Mouse (Mus musculus) layer of hippocampus, adult 2 months (tissue): Measurements from ENCODE around the gene Sds. TPM values are rescaled to one million over a fixed set of nuclear protein-coding genes. Genes with fewer than 3 reads are reported as not detected.

ENCODE experiments used
- DNase-seq, 2 experiments: peaks; one replicate each; pipeline ENCODE4 v3.0.0; 2022; ENCODE audit warnings: low spot score in 2 of 2
- H3K27ac ChIP-seq: fragments of 200-600 bp; 2 replicates; pipeline ENCODE4 v1.8.1; 2022
- H3K4me3 ChIP-seq: fragments of 200-600 bp; 2 replicates; pipeline ENCODE4 v1.8.1; 2022; ENCODE audit warnings: mild to moderate bottlenecking
- CTCF ChIP-seq: fragments of 200-600 bp; conservative IDR thresholded peaks from 2 replicates; pipeline ENCODE4 v1.8.1; 2022; ENCODE audit warnings: antibody characterized with exemption, mild to moderate bottlenecking, moderate library complexity
- total RNA-seq, 2 experiments: library from RNA; stranded (reverse); gene quantifications; 2 replicates each; pipeline ENCODE4 v1.2.3; 2021

The Sds gene
- total RNA-seq, 2 experiments from 2014 or later: 0.31 TPM; not detected in 1

DNA sequence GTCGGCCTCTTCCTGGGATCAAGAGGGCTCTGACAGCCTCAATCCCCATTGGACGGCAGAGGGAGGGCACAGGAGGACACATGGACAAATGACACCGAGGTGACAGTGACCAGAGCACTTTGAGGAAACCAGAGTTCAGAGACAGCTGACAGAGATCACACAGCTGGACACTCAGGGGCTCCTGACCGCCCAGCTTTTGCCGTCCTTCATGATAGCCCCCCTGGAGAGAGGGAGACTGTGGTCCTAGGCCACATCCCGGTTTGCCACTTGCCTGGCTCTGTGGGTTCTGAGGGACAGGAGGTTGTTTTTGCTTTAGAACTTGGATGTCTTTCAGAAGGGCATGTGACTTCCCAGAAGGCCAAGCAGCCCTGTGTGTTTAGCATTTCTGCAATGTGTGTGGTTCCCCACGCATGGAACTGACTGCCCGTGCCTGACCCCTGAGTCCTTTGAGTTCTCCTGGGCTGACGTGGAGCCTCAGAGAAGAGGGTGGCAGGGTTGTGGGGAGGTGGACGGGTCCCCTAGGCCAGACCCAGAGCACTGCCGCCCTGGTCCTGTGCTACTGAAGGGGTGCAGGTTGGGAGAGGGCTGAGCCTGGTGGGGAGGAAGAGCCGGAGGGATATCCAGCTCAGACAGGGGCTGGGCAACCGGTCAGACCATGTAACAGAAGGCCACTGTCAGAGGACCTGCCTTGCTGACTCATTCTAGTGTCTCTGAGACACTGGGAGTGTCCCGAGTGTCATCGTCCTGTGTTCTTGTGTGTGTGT, 40.1 kb downstream of the Sds start:
- DNase-seq: no peak
- Histone ChIP-seq H3K27ac (peak overlapping the region; percentile 67; the same call in 1 of the 2 replicates), H3K4me3 (no peak overlapping the region)
- no peak for TF ChIP-seq CTCF

DNA sequence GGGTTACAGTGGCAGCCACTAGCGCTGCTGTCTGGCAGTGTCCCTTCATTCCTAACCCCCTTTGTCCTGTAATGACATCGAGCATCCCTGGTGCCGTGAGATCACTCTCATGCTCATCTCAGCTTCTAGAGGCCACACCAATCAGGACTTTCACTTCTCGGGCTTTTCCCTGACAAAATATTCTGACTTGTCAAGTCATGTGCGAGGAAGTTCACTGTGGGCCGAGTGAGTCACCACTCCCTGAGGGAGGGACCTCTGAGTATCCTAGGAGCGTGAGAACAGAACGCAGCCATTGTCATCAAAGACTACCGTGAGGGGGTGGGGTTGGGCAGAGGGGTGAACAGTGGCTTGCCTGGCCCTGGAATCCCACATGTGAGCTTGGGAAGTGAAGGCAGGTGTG, 41.2 kb downstream of the Sds start:
- H3K27ac ChIP-seq: no peak overlapping the region
- no peak overlapping the region for H3K4me3 ChIP-seq
- no peak for DNase-seq
- no peak for TF ChIP-seq CTCF

DNA sequence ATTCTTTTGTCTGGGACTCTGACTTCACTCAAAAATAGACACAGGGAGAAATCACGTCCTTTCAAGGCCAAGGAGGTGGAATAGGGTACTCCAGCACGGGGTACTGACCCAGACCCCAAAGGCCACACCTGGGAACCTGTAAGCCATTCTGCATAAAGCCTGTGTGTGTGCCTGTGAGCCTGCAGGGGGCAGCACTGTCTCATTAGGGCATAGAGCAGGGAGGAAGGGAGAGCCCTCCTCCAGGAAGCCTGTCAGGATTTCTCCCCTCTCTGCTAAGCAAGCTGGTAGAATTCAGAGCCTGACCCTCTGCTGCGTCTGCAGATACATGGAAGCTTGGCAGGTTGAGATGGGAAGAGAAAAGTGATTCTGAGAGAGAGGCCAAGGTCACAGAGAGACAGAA, 46.3 kb downstream of the Sds start:
- no peak overlapping the region for H3K27ac ChIP-seq
- peak; percentile 76 for TF ChIP-seq CTCF
- DNase-seq: no peak
- no peak overlapping the region for H3K4me3 ChIP-seq

DNA sequence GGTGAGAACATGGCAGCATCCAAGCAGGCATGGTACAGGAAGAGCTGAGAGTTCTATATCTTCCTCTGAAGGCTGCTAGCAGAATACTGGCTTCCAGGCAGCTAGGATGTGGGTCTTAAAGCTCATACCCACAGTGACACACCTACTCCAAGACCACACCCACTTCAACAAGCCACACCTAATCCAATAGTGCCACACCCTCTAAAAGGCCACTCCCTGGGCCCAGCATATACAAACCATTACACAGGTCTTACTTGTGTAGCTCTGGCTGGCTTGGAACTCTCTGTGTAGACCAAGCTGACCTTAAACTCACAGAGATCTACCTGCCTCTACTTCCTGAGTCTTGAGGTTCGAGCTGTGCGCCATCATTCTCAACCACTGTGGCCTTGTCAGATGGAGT, 48.4 kb downstream of the Sds start:
- DNase-seq: no peak
- Histone ChIP-seq H3K27ac (no peak overlapping the region), H3K4me3 (no peak overlapping the region)
- TF ChIP-seq CTCF: no peak

DNA sequence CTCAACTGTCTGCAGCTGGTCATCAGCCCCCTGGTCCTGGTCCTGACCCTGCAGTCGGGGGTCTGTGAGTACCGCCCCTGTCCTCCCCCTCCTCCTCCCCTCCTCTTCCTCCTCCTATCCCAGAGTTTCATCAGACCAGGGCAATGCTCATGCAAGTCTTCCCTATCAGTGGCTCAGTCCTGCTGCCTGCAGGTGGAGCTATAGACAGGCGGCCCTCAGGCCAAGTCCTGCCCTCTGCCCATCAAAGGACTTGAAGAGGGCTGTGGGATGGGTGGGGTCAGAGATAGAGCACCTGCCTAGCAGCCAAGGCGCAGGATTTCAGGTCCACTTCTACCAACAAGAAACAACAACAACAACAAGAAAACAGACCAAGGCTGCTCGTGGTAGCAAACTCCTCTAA, 49.4 kb downstream of the Sds start:
- no peak overlapping the region for H3K4me3 ChIP-seq
- TF ChIP-seq CTCF: peak; percentile 54
- no peak for DNase-seq
- no peak overlapping the region for H3K27ac ChIP-seq

DNA sequence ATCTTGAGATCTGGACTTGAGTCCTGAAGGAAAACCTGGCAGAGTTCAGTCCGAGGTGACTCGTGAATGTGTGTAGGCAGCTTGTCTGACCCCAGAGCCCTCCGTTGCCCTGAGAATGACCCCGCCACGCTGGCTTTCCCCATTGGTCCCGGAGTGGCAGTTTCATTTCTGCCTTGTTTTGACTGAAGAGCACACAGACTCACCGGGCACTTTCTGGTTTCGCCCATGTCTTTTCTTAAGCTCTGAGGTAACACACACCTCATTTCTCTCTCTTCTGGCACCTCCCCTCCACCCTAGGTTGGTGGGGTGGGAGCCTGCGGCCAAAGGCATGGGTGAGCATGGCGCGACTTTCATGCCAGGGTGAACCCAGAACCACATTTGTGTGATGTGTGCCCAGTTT, 50.0 kb downstream of the Sds start:
- Histone ChIP-seq H3K27ac (no peak overlapping the region), H3K4me3 (no peak overlapping the region)
- TF ChIP-seq CTCF: no peak
- DNase-seq: no peak

DNA sequence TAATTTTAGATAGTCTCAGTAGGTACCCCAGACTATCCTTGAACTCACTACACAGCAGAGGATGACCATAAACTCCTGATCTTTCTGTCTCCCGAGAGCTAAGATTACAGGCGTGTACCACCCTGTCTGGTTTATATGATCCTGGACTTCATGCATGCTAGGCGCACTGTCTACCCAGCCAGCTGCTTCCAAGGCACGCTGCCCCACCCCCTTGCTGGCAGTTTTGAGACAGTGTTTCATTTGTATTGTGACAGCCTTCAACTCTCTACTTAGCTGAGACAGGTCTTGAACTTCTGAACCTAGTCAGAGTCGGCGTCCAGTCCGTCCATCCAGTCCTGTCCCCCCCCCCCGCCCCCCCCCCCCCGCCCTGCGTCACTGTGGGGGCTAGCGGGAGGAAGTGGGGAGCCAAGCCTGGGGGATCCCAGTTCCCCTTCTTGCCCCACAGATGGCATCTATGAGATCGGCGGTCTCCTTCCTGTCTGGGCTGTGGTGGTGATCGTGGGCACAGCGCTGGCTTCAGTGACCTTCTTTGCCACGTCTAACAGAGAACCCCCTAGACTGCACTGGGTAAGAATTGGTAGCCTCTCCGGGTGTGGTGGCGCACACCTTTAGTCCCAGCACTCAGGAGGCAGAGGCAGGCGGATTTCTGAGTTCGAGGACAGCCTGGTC, 51.1 kb downstream of the Sds start:
- no peak for TF ChIP-seq CTCF
- no peak overlapping the region for H3K27ac ChIP-seq
- no peak for DNase-seq
- H3K4me3 ChIP-seq: no peak overlapping the region

DNA sequence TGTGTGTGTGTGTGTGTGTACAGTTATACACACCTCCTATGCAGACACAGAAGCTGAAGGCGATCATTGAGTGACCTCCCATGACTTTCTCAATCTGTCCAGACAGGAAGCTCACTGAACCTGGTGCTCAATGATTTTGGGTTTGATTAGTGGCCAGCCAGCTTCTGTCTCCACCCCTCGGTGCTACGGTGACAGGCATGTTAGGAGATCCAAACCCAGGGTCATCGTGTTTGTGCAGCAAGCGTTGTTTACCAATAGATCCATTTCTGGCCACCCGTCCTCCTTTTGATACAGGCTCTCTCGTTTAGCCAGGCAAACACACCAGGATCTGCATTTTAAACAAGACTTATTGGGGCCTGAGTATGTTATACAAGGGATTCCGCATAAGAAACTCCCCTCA, 55.3 kb downstream of the Sds start:
- TF ChIP-seq CTCF: no peak
- DNase-seq: no peak
- H3K4me3 ChIP-seq: no peak overlapping the region
- no peak overlapping the region for H3K27ac ChIP-seq

Other genes starting within 250 kb of the Sds start
- under 1 TPM in 1 of 2 experiments, not detected in 1; 0.36 TPM for gene Lhx5, start 44.8 kb upstream of the Sds start, total RNA-seq
- gene Sdsl, start 3.7 kb upstream of the Sds start, total RNA-seq: 1 to 10 TPM; 7.9 to 8.5 TPM
- 10 to 100 TPM; 62.6 to 66.0 TPM for gene Plbd2, start 27.1 kb downstream of the Sds start, total RNA-seq
- 10 to 100 TPM in 1 of 2 experiments, 1 to 10 TPM in 1; 8.7 to 12.1 TPM for gene Slc8b1, start 34.6 kb downstream of the Sds start, total RNA-seq
- 10 to 100 TPM; 34.8 to 40.8 TPM for gene Tpcn1, start 112.1 kb downstream of the Sds start, total RNA-seq
- 1 to 10 TPM in 1 of 2 experiments, under 1 TPM in 1; 1.00 to 1.2 TPM for gene Iqcd, start 112.5 kb downstream of the Sds start, total RNA-seq
- 10 to 100 TPM; 23.7 to 28.0 TPM for gene Rita1, start 136.1 kb downstream of the Sds start, total RNA-seq
- 10 to 100 TPM; 36.8 to 37.2 TPM for gene Ddx54, start 136.2 kb downstream of the Sds start, total RNA-seq
- under 1 TPM in 1 of 2 experiments, not detected in 1; 0.39 TPM for gene Cfap73, start 157.7 kb downstream of the Sds start, total RNA-seq
- 10 to 100 TPM; 91.9 to 96.6 TPM for gene Rasal1, start 172.3 kb downstream of the Sds start, total RNA-seq
- gene Dtx1, start 235.4 kb downstream of the Sds start, total RNA-seq: 10 to 100 TPM; 70.9 to 73.9 TPM